Comparison of ENCODE assay signal across 13 mouse cellular contexts in genomic region chr5:146687541-146688313, GRCm38 (mm10).
A peak's percentile ranks its signal among the peaks of the same experiment; 100 is the strongest.
DNase-seq lines count a peak whose midpoint lies in the region; ATAC-seq and TF ChIP-seq lines count a peak whose summit lies in the region.
"Had no signal": no experiment of that assay in that cellular context is flagged by ENCODE, and none has a peak within 500 bp of the region (broad histone marks: within the 10 kb centered on the region; RNA-seq: fewer than 3 reads in every experiment).

No protein-coding gene starts in this region.

- H3K4me3 ChIP-seq in liver, embryonic 12.5 days, result 0 out of 2 replicates have a peak overlapping the region, but pooled peaks have one; percentile 14
- H3K4me3 ChIP-seq: heart, embryonic 13.5 days; megakaryocyte, embryonic 14.5 days had no signal

- H3K27me3 ChIP-seq in Patski, result no peaks in the 10 kb centered on the region
- peaks cover 9% of the 10 kb centered on the region; the same call in 1 of the 2 replicates for H3K27me3 ChIP-seq in liver, embryonic 12.5 days (replicated peaks)

- POLR2A ChIA-PET in Patski (lab: Charles Lee), result interaction anchor here (1.4 to 7.6 kb wide), 6 partner anchors 8 to 159 kb away, joined by 3 to 85 read pairs (median 6); partner anchors contain the start of gene Rasl11a

- H3K4me2 ChIP-seq in liver, embryonic 12.5 days, result peak overlapping the region; percentile 26
- H3K4me2 ChIP-seq: heart, embryonic 13.5 days had no signal

- in situ Hi-C loops in Patski (cut with MboI; ENCODE audit: low pct_unique_long_range_greater_than_20kb), result loop anchor here (25.0 kb wide), 1 partner anchor 1025 kb away; no protein-coding TSS in a partner anchor

- CTCF ChIA-PET in Patski (lab: Charles Lee), result interaction anchor here (1.1 to 3.5 kb wide), 6 partner anchors 9 to 630 kb away, joined by 3 to 27 read pairs (median 4); no protein-coding TSS in a partner anchor

- no peak for TF ChIP-seq CTCF in Patski (IDR thresholded peaks at IDR 0.05)

- ATAC-seq in Patski, result peak; percentile 77
- ATAC-seq in liver, embryonic 12.5 days, result peak; percentile 33
- ATAC-seq in megakaryocyte, adult 5-6 weeks (ENCODE audit: poor library complexity, severe bottlenecking), result peak; percentile 48
- ATAC-seq: forebrain, embryonic 14.5 days had no signal

- peaks cover 63% of the 10 kb centered on the region for H3K4me1 ChIP-seq in liver, embryonic 12.5 days

- peak; percentile 71 for DNase-seq in Patski (ENCODE audit: low read depth, low spot score)
- peak; percentile 82 for DNase-seq in kidney, adult 18-20 months
- DNase-seq in thymus, postnatal 36 days, result no peak
- DNase-seq in adrenal gland, postnatal 25 days, result no peak
- DNase-seq in adipocyte (ENCODE audit: low spot score), result no peak
- DNase-seq in left cerebral cortex, adult 18-20 months (ENCODE audit: low spot score in 2 of 2), result no peak
- DNase-seq: adrenal gland, adult 8-10 months; cerebellum, adult 9-11 months had no signal

- peak overlapping the region; percentile 63 for H3K27ac ChIP-seq in liver, embryonic 12.5 days
- H3K27ac ChIP-seq: heart, embryonic 13.5 days had no signal

- 59% methylated on average over 17 of the region's 17 CpGs for WGBS in liver, embryonic 12.5 days (ENCODE audit: insufficient replicate concordance)

- no peaks in the 10 kb centered on the region for H3K9me3 ChIP-seq in liver, embryonic 12.5 days (replicated peaks)
- H3K9me3 ChIP-seq: heart, embryonic 13.5 days; megakaryocyte, embryonic 14.5 days had no signal

- H3K36me3 ChIP-seq in liver, embryonic 12.5 days, result no peaks in the 10 kb centered on the region
- H3K36me3 ChIP-seq: heart, embryonic 13.5 days had no signal

- H3K9ac ChIP-seq in liver, embryonic 12.5 days, result peak overlapping the region; percentile 39; the same call in 1 of the 2 replicates
- H3K9ac ChIP-seq: heart, embryonic 13.5 days had no signal

Comparison
In these comparisons a context has a peak if more than half of its experiments do, and no peak if none do; other contexts are left out.
1. DNase-seq: peak in Patski (single experiment) and kidney, adult 18-20 months (single experiment); none in thymus, postnatal 36 days (0 of 2), adrenal gland, postnatal 25 days (single experiment), adipocyte (single experiment) and left cerebral cortex, adult 18-20 months (0 of 2).
2. Peak in every context shown above with its lines, with median percentiles within 50 percentile points of each other: ATAC-seq.